Mouse (Mus musculus): ENCODE results near the gene Gm21800. TPM values are rescaled to one million over a fixed set of nuclear protein-coding genes. Genes with fewer than 3 reads are reported as not detected.
"Not testable (repeated sequence)": the region's sequence is repeated elsewhere in the genome, so short reads cannot be mapped to it uniquely, and the experiment has no call there.

The Gm21800 gene
- polyA plus RNA-seq (2017; shearing (Covaris generic)): not detected

GRCm38 (mm10) chrY:41406198-41406597 is at the start of gene Gm21800:
Gene Gm21800 (plus strand): TSS chrY:41406498.
- ATAC-seq: not testable (repeated sequence)
